Mouse (Mus musculus) ovary, adult 18-20 months (tissue): ENCODE measurements around the gene Gpank1.
A peak's percentile ranks its signal among the peaks of the same experiment; 100 is the strongest.

Experiments
- DNase-seq: peaks from one replicate; pipeline ENCODE4 v3.0.0; 2022; ENCODE audit warnings: low spot score, mixed read lengths

The Gpank1 gene

DNA sequence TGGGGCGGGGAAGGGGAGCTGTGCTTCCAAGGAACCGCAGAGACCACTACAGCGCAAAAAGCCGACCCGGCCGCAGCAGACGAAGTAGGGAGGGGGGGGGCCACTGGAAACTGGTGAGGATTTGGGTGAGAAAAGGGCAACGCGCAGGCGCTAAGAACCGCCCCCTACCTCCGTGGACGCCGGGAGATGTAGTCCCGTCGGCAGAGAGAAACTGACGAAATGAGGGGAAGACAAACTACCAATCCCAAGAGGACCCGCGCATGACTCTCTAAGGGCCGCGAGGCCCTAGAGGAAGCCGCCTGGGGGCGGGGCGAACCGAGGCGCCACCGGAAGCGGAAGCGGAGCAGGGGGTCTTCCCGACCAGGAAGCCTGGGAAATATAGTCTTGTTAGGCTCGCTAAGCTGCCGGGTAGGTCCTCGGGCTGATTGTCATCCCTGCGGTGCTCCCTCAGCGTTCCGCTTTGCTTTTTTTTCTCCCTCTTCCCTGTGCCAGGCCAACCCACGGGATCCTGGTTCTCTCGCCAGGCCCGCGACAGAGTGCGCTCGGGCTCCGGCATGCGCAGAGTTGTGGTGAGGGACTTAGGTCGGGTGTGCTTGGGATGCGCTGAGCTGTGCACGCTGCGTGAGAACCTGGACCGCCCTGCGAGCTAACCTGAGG lies at the start of gene Gpank1:
Gene Gpank1 (plus strand): TSS at position 313 of the 657 bp plus-strand sequence.
- peak; percentile 98 for DNase-seq

DNA sequence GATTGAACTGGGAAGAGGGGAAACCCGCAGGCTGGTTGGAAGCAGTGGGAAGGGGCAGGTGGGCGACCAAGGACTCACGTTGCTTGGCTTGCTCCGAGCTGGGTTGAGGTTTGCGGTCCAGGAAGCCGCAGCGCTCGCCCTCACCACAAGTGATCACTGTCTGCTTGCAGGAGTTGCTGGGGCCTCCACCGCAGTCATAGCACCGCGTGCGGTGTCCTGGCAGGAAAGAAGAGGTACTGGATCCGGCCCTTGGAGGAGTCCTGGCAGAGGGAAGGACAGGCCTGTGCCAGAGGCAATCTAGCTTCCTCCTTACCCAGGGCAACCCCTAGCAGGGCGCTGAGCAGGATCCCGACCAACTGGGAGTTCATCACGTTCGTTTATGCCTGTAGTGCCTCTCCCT lies 47.2 kb upstream of the Gpank1 start:
- no peak for DNase-seq

DNA sequence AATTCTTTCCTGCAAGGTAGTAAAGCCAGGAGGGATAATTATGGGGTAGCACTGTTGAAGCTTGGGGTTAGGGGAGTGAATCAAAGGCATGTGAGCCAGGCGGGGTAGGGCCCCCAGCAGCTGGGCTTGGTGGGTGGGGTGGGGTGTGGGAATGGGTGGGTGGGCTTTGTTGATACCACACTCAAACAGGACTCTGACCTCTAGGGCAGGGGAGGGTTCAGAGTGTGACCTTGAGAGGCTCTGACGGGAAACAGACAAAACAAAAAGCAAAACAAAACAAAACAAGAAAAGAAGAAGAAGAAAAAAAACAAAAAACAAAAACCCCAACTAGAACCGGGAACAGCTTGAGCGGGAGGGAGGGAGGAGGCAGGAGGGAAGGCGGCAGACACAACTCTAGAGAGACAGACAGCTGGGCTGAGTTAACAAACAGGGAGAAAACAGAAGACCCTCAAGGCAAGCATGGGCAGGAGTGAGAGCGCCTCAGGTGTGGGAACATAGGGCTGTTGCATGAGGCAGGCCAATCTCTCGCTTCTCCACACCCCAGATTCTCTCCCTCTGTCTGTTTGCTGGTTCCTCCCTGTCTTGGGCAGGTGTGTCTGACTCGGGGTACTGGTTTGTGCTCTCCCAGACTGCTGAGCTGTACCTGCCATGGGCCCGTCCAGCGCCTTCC lies 44.6 kb upstream of the Gpank1 start, which contains the start of gene Ly6g6e:
Gene Ly6g6e (plus strand): TSS at position 396 of the 670 bp plus-strand sequence.
- DNase-seq: no peak

DNA sequence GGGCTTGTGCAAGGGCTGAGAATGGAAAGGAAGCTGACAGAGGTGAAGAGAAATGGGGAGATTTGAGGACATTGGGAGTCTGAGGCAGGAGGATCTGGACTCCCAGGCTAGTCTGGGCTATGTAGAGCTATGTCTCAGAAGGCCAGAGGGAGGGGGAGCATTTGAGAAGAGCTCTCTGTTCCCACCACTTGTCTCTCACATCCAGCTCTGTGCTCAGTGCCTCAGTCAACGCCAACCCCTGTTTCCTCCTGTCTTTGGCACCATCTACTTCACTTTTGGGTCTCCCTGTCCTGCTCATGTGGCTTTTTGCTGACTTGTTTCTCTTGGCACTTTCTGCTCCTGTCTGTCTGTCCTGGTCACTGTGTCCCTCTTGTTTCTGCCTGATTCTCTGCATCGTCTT lies 44.0 kb upstream of the Gpank1 start:
- no peak for DNase-seq

DNA sequence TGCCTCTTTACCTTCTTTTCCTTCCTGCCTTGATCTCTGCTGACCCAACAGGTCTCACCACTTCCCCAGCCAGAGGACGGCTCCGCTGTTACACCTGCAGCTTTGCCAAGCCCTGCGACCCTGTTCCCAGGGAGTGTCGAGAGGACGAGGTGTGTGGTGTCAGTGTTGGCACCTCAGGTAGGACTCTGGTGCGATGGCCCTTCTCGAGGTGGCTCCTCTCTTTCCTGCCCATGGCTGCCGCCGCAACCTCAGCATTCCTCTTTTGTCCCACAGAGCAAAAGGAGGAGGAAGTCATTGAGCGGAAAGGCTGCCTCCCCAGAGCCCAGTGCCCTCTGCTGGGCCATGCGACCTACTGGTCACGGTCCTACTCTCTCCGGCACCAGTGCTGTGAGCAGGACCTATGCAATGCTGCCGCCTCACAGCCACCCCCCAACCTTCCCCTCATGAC lies 43.4 kb upstream of the Gpank1 start, which contains the start of gene Ly6g6d:
Gene Ly6g6d (minus strand): TSS at position 280 of the 448 bp plus-strand sequence.
- peak; percentile 32 for DNase-seq

DNA sequence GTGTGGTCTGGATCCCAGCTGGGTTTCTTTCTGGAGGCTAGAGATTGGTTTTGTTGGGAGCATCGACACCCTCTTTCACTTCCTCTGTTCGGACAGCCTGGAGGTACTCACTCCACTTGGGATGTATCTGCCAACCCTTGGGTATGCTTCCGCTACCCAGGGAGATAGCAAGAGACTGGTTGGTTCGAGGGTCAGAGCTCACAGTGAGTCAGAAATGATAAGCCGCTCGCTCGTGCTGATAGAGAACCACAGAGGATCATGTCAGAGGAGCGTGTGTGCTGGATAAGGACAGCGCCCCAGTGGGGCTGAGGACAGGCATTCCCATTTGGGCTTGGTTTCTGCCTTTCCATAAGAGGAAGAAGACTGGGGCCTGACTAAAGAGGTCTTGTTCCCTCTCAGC lies 41.5 kb upstream of the Gpank1 start:
- DNase-seq: peak; percentile 38

DNA sequence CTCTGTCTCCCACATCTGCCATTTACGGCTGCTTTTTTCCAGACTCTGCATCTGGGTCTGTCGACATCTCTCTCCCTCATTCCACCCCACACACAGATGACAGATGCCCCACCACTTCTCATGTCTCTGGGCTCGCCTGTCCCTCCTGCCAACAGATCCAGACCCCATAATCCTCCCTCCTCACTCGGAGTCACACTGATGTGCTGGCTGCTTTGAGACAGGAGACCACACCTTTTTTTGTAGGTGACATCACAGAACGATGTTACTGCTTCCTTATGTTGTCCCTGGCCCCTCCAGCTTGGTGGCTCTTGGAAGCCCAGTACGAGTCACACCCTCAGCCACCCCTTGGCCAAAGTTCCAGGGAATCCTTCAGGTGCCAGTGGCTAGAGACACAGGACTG lies 41.0 kb upstream of the Gpank1 start:
- DNase-seq: no peak

DNA sequence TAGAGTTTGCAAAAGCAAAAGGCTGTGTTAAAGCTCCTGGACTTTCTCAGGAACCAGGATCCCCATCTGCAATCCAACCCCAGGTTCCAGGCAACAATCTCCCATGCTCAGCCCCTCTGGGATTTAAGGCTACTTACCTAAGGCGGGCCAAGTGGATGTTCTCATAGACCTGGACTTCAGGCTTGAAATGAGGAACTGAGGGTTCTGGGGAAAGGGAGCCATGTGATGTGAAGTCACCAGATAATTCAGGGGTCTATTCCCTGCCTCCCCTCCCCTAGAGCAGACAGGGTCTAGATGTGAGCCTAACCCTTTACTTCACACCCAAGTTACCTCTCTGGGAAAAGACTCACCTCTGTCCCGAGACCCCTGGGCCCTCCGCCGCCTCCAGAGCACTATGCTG lies 40.5 kb upstream of the Gpank1 start:
- no peak for DNase-seq

DNA sequence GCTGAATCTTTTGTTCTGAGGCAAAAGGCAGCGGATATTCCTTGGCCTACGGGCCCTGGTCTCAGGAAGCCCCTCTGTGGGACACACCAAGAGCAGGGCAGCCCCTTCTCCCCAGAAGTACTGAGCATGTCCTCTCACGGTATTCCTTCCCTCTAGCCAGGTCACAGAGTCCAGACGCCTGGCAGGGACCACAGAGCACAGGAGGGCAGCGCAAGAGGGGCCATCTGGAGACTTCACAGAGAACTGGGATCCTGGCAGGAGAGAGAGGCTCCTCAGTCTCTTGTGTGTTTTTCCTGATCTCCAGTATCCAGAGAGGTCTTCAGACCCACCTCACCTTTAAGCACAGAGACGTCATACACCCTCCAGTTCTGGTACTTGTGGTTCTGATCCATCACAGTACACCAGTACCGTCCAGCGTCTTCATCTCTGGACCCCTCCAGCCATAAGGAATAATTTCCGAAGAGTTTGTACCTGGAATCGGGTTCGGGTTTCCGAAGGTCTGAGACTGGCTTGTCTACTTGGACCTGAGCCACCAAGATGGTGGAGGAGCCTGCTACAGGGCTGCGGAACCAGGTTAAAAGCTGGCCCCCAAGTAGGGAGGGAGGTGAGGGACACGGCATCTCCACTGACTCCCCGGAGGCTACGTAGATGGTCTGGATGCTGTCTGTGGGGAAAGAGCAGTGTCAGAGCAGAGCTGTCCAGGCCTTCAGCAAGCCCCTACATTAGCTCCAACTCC lies 38.2 kb upstream of the Gpank1 start:
- no peak for DNase-seq

DNA sequence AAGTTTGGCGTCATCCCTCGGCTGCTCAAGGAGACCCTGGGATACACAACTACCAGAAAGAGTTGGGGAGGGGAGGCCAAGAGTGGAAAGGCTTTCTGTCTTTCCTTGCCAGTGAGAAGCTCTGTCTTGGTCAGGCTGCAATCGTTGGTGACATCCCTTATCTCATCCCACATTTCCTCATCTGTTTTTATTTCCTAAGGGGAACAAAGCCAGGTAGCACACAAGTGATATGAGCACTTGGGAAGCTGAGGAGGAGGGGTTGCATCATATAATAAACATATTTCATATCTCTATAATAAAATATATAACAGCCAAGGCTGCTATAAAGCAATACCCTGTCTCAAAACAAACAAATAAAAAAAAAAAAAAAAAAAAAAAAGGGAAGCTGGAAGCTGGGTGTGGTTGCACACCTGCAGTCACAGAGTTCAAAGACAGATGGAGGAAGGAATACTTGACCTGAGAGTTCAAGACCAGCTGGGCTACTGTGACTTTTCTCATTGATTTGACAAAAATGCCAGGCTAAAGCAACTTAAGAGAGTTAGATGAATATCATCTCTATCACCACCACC lies 37.2 kb upstream of the Gpank1 start:
- DNase-seq: no peak

DNA sequence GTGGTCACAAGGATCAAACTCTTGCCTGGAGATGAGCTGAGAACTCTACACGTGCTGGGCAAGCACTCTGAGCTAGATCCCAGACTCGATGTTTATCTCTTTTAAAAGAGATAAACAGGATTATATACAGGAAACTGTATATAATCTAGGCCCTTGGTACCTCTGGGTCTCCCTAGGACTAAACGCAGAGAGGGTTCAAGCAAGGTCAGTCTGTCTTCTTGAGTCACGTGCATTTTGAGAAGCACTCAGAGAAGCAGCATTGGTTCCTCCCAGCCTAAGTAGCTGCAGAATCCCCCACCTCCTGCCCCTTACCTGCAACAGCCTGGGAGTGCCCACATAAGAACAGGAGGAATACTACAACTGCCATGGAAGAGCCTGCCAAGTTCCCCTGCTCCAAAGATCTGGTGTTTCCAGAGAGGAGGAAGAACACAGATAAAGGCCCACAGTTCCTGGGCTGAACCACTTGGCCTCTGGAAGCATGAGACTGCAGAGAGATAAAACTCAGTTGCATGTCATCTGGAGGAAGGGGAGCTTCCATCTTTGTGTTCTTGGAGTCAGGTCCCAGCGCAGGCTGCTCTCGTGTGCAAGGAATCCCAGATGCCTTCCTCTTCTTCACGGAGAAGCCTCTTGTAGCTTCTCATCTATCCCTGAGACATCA lies 35.9 kb upstream of the Gpank1 start, which contains the start of gene Ly6g6f:
Gene Ly6g6f (minus strand): TSS at position 403 of the 658 bp plus-strand sequence.
- no peak for DNase-seq

DNA sequence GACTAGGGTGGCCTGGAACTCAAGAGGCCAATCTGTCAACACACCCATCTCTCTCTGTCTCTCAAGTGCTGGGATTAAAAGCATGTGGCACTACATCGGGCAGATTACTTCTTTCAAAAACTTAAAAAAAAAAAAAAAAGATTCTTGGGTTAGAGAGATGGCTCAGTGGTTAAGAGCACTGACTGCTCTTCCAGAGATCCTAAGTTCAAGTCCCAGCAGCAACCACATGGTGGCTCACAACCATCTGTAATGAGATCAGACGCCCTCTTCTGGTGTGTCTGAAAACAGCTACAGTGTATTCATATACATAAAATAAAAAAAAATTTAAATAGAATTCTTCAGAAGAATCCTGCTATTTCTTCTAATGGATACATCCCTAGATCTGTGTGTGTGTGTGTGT lies 33.1 kb upstream of the Gpank1 start:
- DNase-seq: no peak

DNA sequence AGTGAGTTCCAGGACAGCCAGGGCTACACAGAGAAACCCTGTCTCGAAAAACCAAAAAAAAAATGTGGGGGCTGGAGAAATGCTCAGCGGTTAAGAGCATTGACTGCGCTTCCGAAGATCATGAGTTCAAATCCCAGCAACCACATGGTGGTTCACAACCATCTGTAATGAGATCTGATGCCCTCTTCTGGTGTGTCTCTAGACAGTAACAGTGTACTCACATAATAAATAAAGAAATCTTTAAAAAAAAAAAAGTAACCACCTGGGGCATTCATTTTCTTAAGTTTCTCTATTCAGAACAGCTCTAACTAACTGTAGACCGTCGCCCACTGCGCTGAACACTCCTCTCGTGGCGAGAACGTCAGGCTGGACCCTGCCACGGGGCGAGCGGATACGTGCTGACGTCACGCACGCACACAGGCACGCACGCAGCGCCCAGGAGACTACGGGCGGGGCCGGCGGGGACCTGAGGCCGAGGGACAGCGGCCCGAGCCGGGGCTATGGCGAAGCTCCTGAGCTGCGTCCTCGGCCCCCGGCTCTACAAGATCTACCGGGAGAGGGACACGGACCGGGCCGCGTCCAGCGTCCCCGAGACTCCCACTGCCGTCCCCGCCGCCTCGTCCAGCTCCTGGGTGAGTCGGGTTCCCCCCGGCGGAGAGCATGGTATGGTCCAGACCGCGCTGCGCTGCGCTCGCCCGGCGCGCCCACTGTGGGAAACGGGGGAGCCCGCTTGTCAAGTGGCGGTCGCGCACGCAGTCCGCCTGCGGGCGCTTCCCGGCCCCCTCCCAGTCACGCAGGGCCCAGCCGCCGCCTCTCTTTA lies 32.2 kb upstream of the Gpank1 start, which contains the start of gene Abhd16a:
Gene Abhd16a (plus strand): TSS at position 439 of the 820 bp plus-strand sequence.
- DNase-seq: peak; percentile 89

DNA sequence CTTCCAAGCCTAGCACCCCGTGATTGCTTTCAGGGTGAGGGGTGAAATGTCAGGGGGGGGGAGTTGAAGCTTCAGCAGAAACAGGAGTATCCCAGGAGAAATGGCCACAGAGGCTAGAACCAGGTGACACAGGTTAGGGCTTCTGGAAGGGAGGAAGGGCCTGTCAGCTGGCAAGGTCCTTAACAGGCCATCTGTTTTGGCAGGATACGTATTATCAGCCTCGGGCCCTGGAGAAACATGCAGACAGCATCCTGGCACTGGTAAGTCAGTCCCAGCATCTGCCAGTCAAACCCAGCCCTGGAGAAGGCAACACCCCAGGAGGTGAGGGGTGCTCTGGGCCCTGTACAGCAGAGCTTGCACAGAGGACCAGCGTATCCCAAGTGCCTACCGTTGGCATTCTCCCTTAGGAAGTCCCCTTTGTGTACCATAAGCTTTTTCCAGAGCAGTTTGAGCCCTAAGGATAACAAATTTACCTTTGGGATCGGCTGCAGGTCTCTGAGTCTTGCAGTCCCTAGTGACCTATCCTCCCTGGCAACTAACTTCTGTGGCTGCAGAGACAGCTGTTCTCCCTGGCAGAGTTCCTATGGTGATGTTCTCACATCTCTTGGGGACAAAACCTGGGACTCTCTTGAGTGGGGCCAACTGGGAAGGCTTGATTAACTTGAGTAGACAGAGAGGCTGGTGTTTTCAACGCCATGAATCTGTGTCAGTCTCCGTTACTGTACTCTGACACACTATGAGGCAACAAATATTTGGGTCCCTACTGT lies 30.9 kb upstream of the Gpank1 start:
- DNase-seq: no peak

DNA sequence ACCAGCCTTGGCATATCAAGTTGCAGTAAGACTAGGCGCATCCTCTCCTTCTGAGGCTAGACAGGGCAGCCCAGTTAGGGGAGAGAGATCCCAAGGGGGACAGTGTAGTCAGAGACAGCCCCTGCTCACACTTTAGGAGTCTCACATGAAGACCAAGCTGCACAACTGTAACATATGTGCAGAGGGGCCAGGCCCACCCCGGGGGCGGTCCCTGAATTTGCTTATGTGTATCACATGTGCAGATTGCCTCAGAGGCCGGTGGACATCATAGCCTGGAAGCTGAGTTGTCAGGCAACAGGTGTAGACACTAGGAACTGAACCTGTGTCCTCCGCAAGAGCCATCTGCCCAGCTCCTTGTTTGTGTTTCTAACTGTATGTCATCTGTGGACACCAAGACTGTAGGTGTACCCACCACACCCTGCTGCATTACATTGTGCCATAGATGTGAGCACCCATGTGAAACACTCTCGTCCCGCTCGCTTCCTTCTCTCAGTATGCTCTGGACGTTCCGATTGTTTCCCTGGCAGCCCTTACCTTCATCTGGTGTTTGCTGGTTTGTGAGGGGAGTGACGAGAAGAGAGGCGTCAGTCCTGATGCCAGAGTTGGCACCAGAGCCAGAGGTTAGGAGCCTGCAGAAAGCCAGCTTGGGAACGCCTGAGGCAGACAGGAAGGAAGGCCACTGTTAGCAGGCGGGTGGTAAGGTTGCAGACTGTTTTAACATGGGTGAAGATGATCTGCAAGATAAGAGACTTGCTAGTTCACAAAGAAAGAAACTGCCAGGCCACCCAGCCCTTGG lies 28.7 kb upstream of the Gpank1 start:
- DNase-seq: no peak

DNA sequence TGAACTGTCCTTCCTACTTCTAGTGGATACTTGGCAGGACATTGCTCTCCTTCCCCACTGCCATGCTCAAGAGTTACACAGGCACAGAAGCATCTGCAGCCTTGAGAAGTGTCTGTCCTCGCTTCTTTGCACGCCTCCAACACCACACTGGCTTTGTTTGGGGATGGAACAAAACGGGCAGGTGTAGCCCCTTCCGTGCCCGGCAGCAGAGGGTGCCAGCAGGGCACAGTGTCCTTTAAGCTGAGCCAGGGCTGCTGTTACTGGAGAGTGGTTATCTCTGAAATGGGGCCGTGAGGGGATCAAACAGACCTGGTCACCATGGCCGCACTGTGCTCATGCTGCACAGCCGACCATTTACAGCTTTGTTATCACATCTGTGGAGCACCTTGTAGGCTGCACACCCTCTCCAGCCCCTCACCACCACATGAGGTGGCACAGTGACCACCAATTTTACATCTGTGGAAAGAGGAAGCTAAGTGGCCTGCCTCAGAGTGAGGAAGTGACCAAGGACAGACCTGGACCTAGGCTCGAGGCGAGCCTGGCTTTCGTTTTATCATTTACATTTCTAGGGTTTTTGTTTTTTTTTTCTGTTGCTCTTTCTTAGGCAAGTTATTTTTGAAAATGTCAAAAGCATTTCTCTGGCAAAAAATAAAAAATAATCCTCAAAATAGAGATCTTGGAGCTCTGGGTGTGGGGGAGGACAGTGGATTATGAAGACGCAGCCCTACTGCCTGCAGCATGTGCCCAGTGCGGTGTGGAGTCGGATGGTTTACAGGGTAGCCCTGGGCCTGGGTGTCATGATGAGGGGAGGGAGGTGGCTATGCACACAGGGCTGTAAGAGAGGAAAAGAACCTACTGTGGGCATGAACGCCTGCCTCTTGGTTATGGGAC lies 26.5 kb upstream of the Gpank1 start:
- DNase-seq: peak; percentile 51

DNA sequence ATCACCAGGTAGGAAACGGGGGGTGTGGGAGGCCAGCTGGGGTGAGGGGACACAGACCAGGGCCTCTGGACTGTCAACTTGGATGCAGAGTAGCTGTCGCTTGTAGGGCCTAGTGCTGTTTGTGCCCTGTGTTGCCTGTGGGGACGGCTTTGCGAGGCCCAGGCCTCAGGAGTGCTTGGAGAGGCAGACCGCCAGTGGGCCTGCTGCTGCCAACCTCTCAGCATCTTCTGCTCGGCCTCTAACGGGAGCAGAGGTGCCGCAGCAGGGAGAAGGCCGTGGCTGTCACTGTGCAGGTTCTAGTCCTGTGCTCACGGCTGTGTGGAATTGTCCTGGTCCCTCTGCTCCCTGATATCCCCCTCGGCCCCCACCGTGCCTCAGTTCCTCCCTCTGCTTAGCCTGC lies 24.7 kb upstream of the Gpank1 start:
- no peak for DNase-seq

DNA sequence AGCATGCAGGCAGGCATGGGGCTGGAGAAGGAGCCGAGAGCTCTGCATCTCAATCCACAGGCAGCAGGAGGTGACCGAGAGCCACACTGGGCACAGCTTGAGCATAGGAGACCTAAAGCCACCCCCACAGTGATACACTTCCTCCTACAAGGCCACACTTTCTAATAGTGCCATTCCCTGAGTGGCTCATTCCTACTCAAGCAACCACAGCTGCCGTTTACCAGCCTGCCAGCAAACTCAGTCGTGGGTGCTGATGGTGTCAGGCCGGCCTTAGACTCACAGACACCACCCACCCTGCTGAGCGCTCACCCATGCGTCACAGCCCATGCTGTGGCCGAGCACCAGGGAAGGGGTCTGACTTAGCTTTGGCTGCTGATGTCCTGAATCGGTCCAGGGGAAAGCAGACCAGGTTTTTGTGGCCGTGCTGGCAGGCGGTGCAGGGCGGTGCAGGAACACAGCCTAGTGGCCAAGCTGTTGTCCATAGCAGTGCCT lies 24.0 kb upstream of the Gpank1 start:
- no peak for DNase-seq
